Mouse (Mus musculus) adrenal gland, postnatal 4 days (tissue): ENCODE results near the gene Evi5l. TPM values are rescaled to one million over a fixed set of nuclear protein-coding genes. Genes with fewer than 3 reads are reported as not detected.

ENCODE experiments used
- DNase-seq, 2 experiments: peaks; one replicate each; pipeline ENCODE4 v3.0.0; 2021 to 2022; ENCODE audit warnings: low spot score in 2 of 2, mixed read lengths in 2 of 2
- long read RNA-seq, 2 experiments: library from polyadenylated mRNA; stranded (forward); transcript quantifications; one replicate each; pipeline ENCODE4 v2.0.0; 2021
- total RNA-seq, 2 experiments: library from RNA; stranded (reverse); gene quantifications; 2 replicates each; pipeline ENCODE4 v1.2.3; 2021

Evi5l gene
- total RNA-seq, result 10 to 100 TPM; 46.2 to 47.0 TPM
- long read RNA-seq, experiment 1, partial matches to known transcripts, result 2 of 22 reads
- long read RNA-seq, experiment 1, other reads (novel, unspliced or antisense), result 14 of 22 reads
- long read RNA-seq, experiment 2, transcript Evi5l-208 (19 exons, 3,728 nt), result major isoform, 13 of 49 reads
- long read RNA-seq, experiment 2, transcript Evi5l-203 (20 exons, 3,938 nt), result minor isoform, 10 of 49 reads
- long read RNA-seq, experiment 2, partial matches to known transcripts, result 9 of 49 reads
- long read RNA-seq, experiment 2, other reads (novel, unspliced or antisense), result 15 of 49 reads

- peak; percentile 89 to 95 for DNase-seq
Measured at GRCm38 (mm10) chr8:4165852-4166751, at the start of gene Evi5l. Evi5l (plus strand) TSS chr8:4166567.

- DNase-seq, result no peak
Measured at GRCm38 (mm10) chr8:4133798-4134197, 32.6 kb upstream of the Evi5l start, which contains the start of gene Cd209g. Cd209g (plus strand) TSS chr8:4134098.

- DNase-seq, result peak; percentile 51
Measured at GRCm38 (mm10) chr8:4139660-4140646, 26.4 kb upstream of the Evi5l start.

- no peak for DNase-seq
Measured at GRCm38 (mm10) chr8:4141721-4142120, 24.6 kb upstream of the Evi5l start.

GRCm38 (mm10) chr8:4147272-4147671 is 19.1 kb upstream of the Evi5l start:
- DNase-seq, result no peak

GRCm38 (mm10) chr8:4154878-4155277 is 11.5 kb upstream of the Evi5l start:
- DNase-seq, result no peak

GRCm38 (mm10) chr8:4162786-4163185 is 3.6 kb upstream of the Evi5l start:
- no peak for DNase-seq

- no peak for DNase-seq
Measured at GRCm38 (mm10) chr8:4165176-4165851, 1.1 kb upstream of the Evi5l start.

GRCm38 (mm10) chr8:4166881-4167525 is 636 bp downstream of the Evi5l start:
- no peak for DNase-seq

GRCm38 (mm10) chr8:4167918-4168317 is 1.6 kb downstream of the Evi5l start:
- DNase-seq, result no peak

GRCm38 (mm10) chr8:4172486-4172885 is 6.1 kb downstream of the Evi5l start:
- no peak for DNase-seq

- DNase-seq, result no peak
Measured at GRCm38 (mm10) chr8:4174018-4174417, 7.7 kb downstream of the Evi5l start.

GRCm38 (mm10) chr8:4183409-4183808 is 17.0 kb downstream of the Evi5l start:
- DNase-seq, result no peak

GRCm38 (mm10) chr8:4186151-4186550 is 19.8 kb downstream of the Evi5l start:
- no peak for DNase-seq

GRCm38 (mm10) chr8:4188605-4189004 is 22.2 kb downstream of the Evi5l start:
- DNase-seq, result no peak

GRCm38 (mm10) chr8:4189031-4189722 is 22.8 kb downstream of the Evi5l start:
- no peak for DNase-seq

- DNase-seq, result no peak
Measured at GRCm38 (mm10) chr8:4192305-4192704, 25.9 kb downstream of the Evi5l start.

- peak; percentile 68 to 83 for DNase-seq
Measured at GRCm38 (mm10) chr8:4192807-4193587, 26.6 kb downstream of the Evi5l start.

- DNase-seq, result no peak
Measured at GRCm38 (mm10) chr8:4193588-4193894, 27.2 kb downstream of the Evi5l start.
